Mouse (Mus musculus) heart, adult 18-20 months (tissue): ENCODE measurements around the gene Muc5ac. TPM values are rescaled to one million over a fixed set of nuclear protein-coding genes. Genes with fewer than 3 reads are reported as not detected.
"Not testable (repeated sequence)": the region's sequence is repeated elsewhere in the genome, so short reads cannot be mapped to it uniquely, and the experiment has no call there.

Experiments
- DNase-seq, 2 experiments: peaks; one replicate each; pipeline ENCODE4 v3.0.0; 2021 to 2022; ENCODE audit warnings: mixed read lengths in 1 of 2
- long read RNA-seq, 2 experiments: library from polyadenylated mRNA; stranded (forward); transcript quantifications; one replicate each; pipeline ENCODE4 v2.0.0; 2021
- total RNA-seq, 2 experiments: library from RNA; stranded (reverse); gene quantifications; 2 replicates each; pipeline ENCODE4 v1.2.3; 2021

Gene Muc5ac
- under 1 TPM in 1 of 2 experiments, not detected in 1; 0.03 TPM for total RNA-seq
- long read RNA-seq, experiment 1 = 0 reads
- long read RNA-seq, experiment 2 = 0 reads

DNA sequence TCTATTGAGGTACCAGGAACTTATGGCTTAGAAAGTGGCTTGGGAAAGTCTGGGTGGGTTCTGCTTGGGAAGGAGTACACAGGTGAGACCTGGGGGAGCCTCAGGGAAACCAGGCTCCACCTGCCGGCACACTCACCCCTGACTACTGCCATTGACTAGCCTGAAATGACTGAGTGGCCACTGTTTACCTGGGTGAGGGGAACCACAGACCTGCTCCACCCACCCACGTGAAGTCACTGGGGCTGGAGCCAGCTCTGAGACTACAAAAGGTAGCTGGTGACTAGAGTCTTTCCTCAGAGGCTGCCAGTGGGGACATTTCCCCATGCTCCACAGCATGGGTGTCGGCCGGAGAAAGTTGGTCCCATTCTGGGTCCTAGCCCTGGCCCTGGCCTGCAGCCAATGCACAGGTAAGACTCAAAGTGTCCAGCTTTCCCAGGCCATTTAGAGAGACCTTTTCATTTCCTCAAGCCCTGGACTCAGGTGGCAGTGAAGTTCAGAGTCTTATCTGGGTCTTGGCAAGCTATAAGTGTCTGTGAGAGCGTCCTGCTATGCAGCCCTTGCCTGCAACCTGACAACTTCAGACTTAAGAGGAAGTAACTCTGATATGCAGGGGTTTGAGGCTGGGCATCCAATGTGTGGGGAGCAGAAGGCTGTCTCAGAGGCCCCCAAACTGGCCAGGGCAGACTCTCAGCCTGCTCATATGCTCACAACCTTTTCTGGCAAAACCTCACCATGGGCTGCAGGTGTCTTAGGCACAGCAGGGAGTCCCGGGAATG, at the start of gene Muc5ac:
Gene Muc5ac, plus strand, starts transcription at position 296 of the 776 bp plus-strand sequence.
- DNase-seq = no peak

DNA sequence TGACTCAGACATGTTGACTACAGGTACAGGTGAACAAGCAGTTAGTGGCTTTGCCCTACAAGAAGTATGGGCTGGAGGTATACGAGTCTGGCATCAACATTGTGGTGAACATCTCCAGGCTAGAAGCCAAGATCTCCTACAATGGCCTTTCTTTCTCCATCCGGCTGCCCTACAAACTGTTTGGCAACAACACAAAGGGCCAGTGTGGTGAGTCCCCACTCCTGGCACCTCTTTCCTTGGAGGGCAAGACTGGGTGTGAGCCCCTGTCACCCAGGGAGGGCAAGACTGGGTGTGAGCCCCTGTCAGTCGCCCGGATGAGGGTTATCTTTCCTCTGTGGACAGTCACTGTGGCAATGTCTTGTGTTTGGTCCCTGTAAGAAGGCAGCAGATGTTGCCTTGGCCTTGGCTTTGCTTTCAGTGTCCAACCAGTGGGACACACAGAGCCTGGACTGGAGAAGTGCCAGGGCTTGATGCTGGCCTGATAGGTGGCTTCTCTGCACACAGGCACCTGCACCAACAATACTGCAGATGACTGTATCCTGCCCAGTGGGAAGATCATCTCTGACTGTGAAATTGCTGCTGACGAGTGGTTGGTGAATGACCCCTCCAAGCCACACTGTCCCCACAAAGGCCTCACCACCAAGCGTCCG, 41.2 kb upstream of the Muc5ac start:
- DNase-seq = no peak

DNA sequence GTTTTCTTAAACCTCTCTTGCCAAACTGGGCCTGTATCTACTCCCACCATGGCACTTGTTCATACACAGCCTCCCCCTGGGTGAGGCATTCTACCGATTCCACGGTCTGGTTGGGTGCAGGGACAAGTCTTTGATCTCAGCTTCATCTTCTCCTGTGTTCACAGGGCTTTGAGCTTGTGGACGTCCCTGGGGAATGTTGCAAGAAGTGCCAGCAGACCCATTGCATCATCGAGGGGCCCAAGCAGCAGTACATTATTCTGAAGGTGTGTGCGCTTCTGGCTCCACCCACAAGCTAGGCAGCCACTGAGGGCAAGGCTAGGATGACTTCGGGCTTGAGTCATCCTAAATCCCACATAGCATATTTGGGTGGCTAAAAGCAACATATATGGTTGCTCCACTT, 36.3 kb upstream of the Muc5ac start:
- no peak for DNase-seq

DNA sequence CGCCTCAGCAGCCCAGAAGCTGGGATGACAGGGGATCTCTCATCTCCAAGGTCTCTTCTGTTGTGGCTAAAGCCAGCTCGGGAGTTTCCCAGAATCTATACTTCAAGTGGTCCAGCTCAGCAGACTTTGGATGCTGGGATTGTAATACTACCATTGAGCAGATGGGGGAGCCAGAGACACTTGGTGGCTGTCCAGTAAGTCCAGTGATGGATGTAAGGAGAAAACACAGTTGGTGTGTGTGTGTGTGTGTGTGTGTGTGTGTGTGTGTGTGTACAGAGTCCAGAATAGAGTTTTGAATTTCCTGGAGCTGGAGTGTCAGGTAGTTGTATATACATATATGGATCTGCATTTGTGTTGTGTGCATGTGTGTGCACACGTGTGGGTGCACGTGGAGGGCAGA, 32.9 kb upstream of the Muc5ac start:
- peak; percentile 24 to 73 for DNase-seq

DNA sequence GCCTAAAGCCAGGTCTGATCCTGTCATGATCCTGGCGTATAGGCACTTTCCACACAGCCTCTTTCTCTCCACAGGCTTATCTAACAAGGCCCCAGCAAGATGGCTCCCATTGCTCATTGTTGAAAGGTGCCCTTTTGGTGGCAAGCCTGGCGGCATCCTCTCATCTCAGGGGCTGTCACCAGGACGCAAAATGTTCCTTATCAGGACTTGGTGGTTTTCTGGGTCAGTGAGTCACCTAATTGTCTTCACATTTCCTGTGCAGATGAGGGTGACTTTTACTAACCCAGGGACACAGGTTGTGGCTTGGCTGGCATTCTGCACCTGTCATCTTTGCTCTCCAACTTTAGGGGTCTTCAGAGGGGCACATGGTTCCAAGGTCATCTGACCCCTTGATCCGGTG, 30.5 kb upstream of the Muc5ac start:
- DNase-seq = no peak

DNA sequence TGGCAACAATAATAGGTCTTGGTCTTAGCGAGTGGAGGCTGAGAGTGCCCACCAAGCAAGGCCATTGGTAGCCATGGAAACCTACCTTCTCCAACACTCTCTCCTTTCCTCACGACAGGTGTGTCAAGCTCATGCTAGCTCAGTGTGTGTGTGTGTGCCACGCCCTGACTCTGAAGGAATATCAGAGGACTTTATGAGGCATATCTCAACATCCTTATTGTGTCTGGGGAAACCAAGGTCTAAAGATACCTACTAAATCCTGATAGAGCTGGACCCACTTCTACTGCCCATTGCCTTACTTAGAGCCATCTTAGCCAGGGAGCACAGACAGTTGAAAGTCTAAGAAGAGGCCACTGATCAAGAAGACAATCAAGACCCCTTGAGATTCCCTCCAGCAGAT, 18.3 kb upstream of the Muc5ac start:
- DNase-seq = no peak

DNA sequence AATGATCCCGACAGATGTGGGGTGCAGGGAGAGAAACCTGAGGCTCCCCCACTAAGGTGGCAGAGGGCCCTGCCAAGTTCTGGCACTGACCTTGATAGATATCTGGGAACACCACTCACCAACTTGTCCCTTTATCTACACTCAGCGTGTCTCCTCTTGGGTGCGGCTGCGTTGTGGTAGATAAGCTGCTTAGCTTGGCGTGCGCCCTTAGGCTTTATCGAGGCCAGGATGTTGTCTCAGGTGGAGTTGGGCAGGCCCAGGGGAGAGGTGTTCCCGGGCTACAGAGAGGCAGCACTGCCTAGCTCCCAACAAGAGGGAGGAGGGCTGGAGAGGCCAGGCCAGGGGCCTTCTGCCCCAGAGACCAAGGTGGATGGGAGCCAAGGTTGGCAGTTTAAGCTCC, 17.8 kb upstream of the Muc5ac start:
- DNase-seq = peak; percentile 10 to 34

DNA sequence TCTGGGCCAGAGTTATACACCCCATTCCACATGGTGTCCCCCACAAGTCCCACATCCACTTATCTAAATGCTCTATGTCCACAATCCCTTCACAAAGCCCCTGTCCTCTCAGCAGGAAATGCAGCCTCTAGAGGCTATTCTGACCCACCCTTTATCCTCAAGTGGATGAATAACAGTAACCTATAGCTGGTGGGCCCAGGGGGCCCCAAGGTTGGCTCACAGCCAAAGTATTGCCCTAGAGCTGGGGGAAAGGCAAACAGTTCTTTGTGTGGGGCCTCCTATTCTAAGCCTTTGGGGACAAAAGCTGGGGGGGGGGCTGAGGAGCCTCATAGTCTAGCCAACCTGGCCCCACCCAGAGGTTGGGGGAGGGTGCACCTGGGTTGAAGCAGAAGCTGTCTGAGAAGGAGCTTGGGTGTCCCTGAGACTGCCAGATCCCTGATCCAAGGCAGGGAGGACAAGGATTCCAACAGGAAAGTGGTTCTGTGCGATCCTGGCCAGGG, 16.7 kb upstream of the Muc5ac start:
- DNase-seq = no peak

DNA sequence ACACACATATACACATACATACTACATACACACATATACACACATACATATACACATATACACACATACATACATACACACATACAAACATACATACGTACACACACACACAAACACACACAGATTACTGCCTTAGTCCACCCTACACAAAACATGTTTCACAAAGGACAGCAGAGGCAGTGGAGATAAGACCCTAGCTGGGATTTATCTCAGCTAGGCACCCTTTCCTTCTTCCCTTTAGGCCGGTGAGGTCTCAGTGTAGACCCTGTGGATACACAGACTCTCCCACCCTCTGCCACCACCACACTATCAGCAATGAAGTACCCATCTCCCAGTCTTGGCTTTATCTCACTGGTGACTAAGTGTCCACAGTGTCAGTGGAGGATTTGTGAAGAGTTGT, 13.9 kb upstream of the Muc5ac start:
- DNase-seq = no peak

DNA sequence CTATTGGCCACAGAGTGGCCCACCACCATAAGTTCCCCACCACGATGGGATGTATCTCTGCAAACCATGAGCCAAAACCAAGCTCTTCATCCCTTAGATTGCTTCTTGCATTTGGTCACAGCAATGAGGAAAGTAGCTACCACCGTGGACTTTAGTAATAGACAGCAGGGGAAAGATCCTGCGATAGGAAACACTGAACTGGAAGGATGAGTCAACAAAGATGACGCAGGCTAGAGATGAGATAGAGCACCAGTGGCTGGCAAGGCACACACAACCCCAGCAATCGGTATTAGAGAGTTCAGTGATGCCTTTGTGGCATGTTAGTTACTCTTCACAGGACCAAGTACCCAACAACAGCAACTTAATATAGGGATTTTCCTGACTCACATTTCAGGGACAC, 12.6 kb upstream of the Muc5ac start:
- no peak for DNase-seq

DNA sequence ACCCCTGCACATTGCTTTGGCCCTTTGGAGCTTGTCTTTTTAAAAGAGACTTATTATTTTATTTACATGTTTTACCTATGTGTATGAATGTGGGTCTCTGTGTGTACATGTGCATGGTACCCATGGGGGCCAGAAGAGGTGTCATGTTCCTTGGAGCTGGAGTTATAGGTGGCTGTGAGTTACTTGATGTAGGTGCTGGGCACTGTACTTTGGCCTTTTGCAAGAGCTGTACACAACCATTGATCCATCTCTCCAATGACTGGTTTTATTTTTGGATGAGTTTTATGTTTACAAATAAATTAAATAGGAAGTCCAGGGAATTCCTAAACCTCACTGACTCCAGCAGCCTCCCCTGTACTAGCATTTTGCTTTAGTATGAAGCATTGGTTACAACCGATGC, 5.5 kb downstream of the Muc5ac start:
- no peak for DNase-seq

DNA sequence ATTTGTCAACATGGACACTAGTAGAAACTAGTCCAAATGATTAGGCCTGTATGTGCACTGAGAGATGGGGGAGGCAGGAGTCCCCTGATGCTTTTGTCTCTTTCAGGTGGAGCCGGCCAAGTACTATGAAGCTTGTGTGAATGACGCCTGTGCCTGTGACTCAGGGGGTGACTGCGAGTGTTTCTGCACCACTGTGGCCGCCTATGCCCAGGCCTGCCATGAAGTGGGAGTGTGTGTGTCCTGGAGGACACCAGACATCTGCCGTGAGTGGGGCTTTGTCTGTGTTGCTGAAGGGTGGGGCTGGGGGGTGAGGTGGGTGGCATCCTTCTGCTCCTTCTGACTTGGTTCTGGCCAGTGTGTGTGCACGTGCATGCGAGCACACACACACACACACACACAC, 14.4 kb downstream of the Muc5ac start:
- no peak for DNase-seq

DNA sequence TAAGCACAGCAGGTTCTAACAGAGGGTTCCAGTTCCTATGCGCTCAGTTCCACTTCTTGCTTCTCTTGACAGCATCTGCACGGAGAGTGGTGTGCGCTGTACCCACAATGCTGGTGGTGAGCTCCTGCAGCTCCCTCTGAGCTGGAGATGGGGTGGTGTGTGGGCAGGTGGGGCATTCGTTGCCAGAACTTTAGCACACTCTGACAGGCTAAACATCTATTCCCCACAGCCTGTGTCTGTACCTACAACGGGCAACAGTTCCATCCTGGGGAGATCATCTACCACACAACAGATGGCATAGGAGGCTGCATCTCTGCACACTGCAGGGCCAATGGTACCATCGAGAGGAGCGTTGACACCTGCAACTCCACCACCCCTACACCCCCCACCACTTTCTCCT, 16.6 kb downstream of the Muc5ac start:
- no peak for DNase-seq

DNA sequence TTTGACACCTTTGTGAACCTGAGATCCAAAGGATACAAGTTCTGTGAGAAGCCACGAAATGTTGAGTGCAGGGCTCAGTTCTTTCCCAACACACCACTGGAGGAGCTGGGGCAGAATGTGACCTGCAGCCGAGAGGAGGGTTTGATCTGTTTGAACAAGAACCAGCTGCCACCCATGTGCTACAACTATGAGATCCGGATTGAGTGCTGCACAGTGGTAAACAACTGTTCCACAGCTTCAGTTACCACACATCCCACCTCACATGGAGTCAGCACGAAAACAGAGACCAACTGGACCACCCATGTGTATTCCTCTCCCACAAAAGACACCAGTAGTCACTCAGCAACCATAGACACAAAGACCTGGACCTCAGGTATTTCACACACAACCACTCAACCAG, 19.1 kb downstream of the Muc5ac start:
- not testable (repeated sequence) for DNase-seq

DNA sequence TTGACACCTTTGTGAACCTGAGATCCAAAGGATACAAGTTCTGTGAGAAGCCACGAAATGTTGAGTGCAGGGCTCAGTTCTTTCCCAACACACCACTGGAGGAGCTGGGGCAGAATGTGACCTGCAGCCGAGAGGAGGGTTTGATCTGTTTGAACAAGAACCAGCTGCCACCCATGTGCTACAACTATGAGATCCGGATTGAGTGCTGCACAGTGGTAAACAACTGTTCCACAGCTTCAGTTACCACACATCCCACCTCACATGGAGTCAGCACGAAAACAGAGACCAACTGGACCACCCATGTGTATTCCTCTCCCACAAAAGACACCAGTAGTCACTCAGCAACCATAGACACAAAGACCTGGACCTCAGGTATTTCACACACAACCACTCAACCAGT, 21.2 kb downstream of the Muc5ac start:
- not testable (repeated sequence) for DNase-seq

DNA sequence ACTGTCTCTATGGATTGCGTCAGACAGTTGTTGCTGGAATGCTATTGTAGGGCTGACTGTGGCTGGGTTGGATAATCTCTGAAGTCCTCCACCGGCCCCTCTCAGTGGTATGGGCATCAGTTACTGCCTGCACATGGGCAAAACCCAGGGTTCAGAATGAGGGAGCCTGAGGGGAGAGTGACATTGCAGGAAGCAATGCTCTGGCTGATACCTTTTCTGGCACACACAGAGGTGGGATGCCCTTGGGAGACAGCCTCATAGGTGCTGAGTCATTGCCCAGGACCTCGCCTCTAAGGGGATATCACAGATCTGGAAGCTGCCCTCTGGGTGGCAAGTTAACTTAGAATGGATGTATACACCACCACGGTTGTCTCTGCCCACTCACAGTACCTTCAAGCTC, 24.5 kb downstream of the Muc5ac start:
- DNase-seq = no peak

DNA sequence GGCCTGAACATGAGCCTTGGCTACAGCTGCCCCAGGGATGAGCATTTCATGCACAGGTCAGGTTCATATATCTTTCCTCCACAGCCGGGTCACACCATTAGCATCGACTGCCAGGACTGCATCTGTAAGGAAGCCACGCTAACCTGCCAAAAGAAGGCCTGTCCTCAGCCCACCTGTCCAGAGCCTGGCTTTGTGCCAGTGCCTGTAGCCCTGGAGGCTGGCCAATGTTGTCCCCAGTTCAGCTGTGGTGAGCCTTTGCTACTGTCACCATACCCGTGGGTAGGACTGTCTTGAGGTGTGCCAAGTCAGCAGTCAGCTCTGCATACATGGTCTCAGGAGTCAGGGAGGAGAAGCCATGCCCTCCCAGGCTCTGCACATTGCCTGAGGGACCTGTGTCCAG, 26.6 kb downstream of the Muc5ac start:
- DNase-seq = no peak

DNA sequence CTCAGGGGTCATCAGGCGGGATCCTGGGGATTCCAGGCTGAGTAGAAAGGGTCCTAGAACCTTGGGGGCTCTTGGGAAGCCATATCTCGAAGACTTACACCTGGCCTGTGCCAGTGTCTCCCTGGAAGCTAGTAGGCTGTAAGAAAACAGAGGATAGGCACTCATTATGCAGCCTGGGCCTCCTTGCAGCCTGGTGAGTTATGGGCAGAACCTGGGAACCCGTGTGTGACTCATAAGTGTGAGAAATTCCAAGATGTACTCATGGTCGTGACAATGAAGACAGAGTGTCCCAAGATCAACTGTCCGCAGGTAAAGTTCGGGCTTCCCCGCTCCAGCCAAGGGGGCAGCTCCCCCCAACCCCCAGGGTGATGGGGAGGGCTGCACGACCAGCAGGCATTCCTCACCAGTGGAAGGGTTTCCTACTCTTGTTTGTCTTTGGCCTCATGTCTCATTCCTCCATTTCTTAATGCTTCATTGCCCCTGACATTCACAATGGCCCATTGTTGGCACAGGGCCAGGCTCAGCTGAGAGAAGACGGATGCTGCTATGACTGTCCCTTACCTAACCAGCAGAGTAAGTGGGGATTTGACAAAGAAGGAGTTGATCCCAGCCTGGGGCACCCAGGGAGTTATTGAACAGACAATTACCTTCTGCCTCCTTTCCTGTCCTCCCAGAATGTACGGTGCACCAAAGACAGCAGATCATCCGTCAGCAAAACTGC, 28.7 kb downstream of the Muc5ac start:
- no peak for DNase-seq

DNA sequence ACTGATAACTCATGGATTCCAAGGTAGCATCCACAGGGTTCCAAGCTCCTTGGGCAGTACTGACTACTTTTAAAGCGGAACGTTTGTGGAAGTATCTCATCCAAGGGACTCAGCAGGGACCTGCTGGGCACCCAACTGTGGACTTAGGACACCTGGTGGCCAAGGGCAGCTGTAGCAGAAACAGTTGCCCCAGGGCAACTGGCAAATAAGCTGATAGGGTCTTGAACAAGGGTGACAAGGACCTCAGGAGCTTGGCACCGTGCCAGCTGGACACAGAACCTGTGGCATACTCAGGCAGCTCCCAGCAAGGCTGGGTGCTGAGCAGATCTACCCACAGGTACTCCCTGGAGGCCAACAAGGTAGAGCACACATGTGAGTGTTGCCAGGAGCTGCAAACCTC, 29.5 kb downstream of the Muc5ac start:
- DNase-seq = no peak

DNA sequence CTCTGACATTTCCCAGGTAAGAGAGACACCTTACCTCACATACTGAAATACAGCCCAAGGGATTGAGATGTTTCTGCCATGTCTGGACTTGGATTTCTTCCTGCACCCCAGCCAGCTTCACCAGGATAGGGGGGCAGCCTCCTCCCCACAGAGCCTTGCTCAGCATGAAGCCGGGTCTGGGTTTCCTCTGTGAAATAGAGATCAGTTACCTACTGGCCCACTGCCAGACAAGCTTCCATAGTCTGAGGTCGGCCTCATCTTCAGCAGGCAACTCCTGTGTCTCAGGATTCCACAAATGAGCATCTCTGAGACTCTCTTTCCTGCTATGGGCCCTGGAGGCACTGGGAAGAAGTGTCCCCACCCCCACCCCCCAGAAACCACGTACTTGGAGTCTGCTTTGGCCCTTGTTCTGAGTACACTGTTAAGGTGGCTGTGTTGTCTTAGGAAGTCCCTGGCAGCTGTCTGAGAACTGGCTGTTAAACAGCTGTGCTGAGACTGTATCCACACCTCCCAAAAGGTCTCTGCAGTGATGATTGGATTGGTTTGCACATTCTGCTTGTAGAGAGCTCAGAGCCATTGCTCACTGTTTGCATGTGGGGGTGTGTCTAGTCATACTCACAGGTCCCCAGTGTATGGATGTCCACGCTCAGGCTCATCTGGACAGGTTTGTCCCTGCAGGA, 34.0 kb downstream of the Muc5ac start:
- DNase-seq = no peak

DNA sequence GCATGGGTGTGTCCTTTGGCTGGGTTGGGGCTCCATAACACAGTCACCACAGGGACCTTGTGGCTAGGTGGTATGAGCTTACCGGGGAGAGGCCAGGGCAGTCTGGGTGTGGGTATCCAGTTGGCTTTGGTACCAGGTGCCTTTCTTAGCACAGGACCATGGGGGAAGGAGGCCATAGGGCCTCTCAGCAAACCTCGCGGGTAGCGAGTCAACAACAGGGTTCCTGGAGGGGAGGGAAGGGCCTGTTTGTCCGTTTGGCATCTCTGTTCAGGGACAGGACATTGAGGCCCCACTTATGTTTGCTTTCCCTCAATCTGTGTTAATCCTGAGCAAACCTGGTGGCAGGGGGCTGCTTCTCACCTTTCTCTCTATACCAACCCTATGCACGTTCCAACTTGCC, 34.9 kb downstream of the Muc5ac start:
- DNase-seq = no peak

DNA sequence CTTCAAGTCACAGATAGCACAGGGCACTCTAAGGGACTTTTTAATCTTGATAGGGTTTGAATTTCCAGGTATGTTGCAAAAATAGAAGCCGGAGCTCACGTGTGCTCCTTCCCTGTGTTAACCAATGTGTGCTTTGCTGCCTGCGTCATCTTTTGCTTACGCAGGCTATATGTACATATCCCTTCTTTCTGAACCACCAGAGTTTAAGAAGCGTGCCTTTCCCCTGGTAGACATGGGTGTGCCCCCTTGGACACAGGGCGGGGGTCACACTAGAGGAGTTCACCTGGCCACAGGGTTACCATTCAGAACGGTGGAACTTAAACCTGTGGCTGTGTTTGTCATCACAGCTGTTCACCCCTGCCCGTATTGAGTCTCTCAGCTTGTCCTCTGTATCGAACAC, 35.6 kb downstream of the Muc5ac start:
- no peak for DNase-seq

DNA sequence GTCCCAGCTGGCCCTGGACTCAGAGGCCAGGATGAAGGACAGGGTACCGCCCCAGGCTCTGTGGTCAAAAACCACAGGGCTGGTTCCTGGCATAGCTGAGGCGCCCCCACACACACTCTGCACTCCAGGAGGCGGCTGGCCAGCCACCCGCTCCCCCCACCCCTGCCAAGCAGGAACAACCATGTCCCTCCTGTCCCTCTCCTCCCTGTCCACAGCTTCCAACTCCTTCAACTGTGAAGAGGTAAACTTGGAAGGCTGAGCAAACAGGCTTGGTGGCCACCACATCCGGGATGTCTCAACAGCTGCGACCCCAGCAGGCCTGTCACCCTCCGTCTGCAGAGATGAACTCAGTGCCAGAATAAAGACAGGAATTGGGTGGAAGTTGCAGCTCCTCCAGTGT, 47.2 kb downstream of the Muc5ac start:
- no peak for DNase-seq
